Mouse (Mus musculus) testis, adult 2 months (tissue): ENCODE data around the gene Smpd2.

Source experiments
- CTCF ChIP-seq: fragments of 200-500 bp; IDR thresholded peaks from 2 replicates; pipeline ENCODE4 v1.5.1; 2012; ENCODE audit warnings: low read depth, mild to moderate bottlenecking, inconsistent platforms, low read length, moderate library complexity; ENCODE audit not compliant: control insufficient read depth, insufficient read depth, insufficient replicate concordance
- POLR2A ChIP-seq: fragments of 200-500 bp; IDR thresholded peaks from 2 replicates; pipeline ENCODE4 v1.6.1; 2012; ENCODE audit warnings: low read depth, mild to moderate bottlenecking, inconsistent platforms, low read length, moderate library complexity; ENCODE audit not compliant: control insufficient read depth

GRCm38 (mm10) chr10:41477278-41478181, 12.6 kb downstream of the Smpd2 start:
- TF ChIP-seq POLR2A (no peak), CTCF (no peak)
